Mouse (Mus musculus): ENCODE measurements around the gene Gnb1. TPM values are rescaled to one million over a fixed set of nuclear protein-coding genes. Genes with fewer than 3 reads are reported as not detected.

Gene Gnb1
- total and polyA plus RNA-seq, 3 experiments: 78.1 to 489 TPM; not detected in 1

DNA sequence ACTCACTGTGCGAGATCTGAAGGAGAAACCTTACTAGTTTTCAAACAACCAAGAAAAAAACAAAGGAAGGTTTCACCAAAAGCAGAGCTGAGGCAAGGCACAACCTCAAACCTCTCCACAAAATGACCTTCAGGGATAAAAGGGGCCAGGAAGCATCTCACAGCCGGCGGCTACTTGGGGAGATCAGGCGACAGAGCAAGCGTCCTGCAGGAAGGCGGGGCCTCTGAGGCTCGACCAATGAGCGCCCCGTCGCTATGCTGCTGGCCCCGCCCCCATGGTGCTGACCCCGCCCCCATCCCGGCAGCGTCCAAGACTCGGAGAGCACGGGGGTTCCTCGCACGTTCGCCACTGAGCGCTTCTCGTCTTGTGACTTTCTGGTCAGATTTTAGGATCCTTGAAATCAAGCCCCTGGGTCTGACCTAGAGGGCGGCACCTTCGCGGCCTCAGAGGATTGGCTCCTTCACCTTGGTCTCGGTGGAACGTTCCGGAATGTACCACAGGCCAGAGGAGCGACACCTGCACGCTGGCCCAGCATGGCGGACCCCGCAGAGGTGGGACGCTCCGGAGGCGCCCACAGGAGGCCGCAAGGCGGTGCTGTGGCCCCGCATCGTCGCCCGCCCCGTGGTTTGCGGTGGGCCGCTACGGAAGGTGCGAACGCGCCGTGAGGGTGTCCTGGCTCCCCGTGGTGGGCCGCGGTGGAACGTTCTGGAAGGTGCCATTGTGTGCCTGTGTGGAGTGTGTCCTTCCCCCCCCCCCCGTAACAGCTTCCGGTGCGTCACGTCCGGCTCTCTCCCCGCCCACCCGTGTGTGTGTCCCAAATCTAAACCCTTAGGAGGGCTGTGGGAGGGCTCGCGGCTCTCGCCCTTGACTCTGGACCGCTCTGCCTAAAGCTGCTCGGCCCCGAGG, 110.2 kb downstream of the Gnb1 start, which contains the start of gene Slc35e2:
Slc35e2 (plus strand) TSS at position 326 of the 906 bp plus-strand sequence.
- H3K79me2 ChIP-seq (ENCODE audit: control insufficient read depth, insufficient read depth, low read length, poor library complexity): peaks cover 9% of the 10 kb centered on the region
- H3K9me3 ChIP-seq (replicated peaks; ENCODE audit: insufficient read depth, low read length): no peaks in the 10 kb centered on the region
- peaks cover 0 to 32% of the 10 kb centered on the region in 2 experiments; a peak in 2 of 4 replicates for H3K36me3 ChIP-seq (ENCODE audit: control insufficient read depth in 1 of 2, insufficient read depth in 2 of 2, low read length in 2 of 2)
- DNase-seq (ENCODE audit: low read depth, low spot score): peak; percentile 97
- TF ChIP-seq EP300 (IDR thresholded peaks at IDR 0.05; ENCODE audit: low read depth in 1 of 2, low read length in 2 of 2): peak in 1 of 2 experiments; percentile 6; a peak in 1 of 4 replicates
- no peak for TF ChIP-seq SMC3 (IDR thresholded peaks at IDR 0.05; ENCODE audit: low read depth, low read length)
- no peak for TF ChIP-seq UBTF (IDR thresholded peaks at IDR 0.05; ENCODE audit: borderline replicate concordance, insufficient read depth, low read depth, low read length)
- no peak for TF ChIP-seq ZKSCAN1 (IDR thresholded peaks at IDR 0.05; ENCODE audit: low read depth, low read length)
- TF ChIP-seq RAD21 (IDR thresholded peaks at IDR 0.05; ENCODE audit: low read depth, low read length): no peak
- no peak for TF ChIP-seq ZNF384 (IDR thresholded peaks at IDR 0.05; ENCODE audit: low read depth, low read length)
- no peak for TF ChIP-seq POLR2AphosphoS5 (IDR thresholded peaks at IDR 0.05; ENCODE audit: borderline replicate concordance, low read depth, low read length)
- TF ChIP-seq CTCF (IDR thresholded peaks at IDR 0.05 in 2 of 3, conservative IDR thresholded peaks at IDR 0.05 in 1 of 3; ENCODE audit: control insufficient read depth in 1 of 3, insufficient read depth in 1 of 3, low read depth in 2 of 3, low read length in 3 of 3, poor library complexity in 1 of 3, severe bottlenecking in 1 of 3): peak in 1 of 3 experiments; percentile 6; a peak in 2 of 6 replicates
- 0 out of 2 replicates have a peak, but pooled peaks have one; percentile 29 for TF ChIP-seq NRF1 (IDR thresholded peaks at IDR 0.05; ENCODE audit: insufficient read depth, low read depth, low read length, poor library complexity, severe bottlenecking)
- TF ChIP-seq MAX (IDR thresholded peaks at IDR 0.05; ENCODE audit: low read length): peak; percentile 64; the same call in 1 of the 2 replicates
- TF ChIP-seq NELFE (IDR thresholded peaks at IDR 0.05; ENCODE audit: low read depth, low read length): peak; percentile 59
- TF ChIP-seq MAZ (IDR thresholded peaks at IDR 0.05; ENCODE audit: low read depth, low read length): peak; percentile 87
- TF ChIP-seq POLR2A (IDR thresholded peaks at IDR 0.05; ENCODE audit: control insufficient read depth in 1 of 2, insufficient read depth in 1 of 2, low read depth in 1 of 2, low read length in 2 of 2, poor library complexity in 1 of 2): peak; percentile 97 to 99
- TF ChIP-seq USF2 (IDR thresholded peaks at IDR 0.05; ENCODE audit: borderline replicate concordance in 1 of 2, insufficient read depth in 1 of 2, low read depth in 1 of 2, low read length in 2 of 2): no peak
- TF ChIP-seq CHD1 (IDR thresholded peaks at IDR 0.05; ENCODE audit: low read depth, low read length): peak; percentile 99
- no peak for TF ChIP-seq ZC3H11A (IDR thresholded peaks at IDR 0.05; ENCODE audit: low read depth, low read length)
- TF ChIP-seq E2F4 (IDR thresholded peaks at IDR 0.05; ENCODE audit: borderline replicate concordance, low read depth, low read length): no peak
- TF ChIP-seq TBP (IDR thresholded peaks at IDR 0.05; ENCODE audit: low read depth, low read length): peak; percentile 98
- TF ChIP-seq ZMIZ1 (IDR thresholded peaks at IDR 0.05; ENCODE audit: low read depth, low read length): peak; percentile 100
- peak; percentile 65 for TF ChIP-seq MXI1 (IDR thresholded peaks at IDR 0.05; ENCODE audit: low read depth, low read length)
- peak; percentile 52 for TF ChIP-seq ETS1 (IDR thresholded peaks at IDR 0.05; ENCODE audit: low read depth, low read length)
- TF ChIP-seq TAL1 (IDR thresholded peaks at IDR 0.05; ENCODE audit: low read length): no peak
- TF ChIP-seq ELF1 (IDR thresholded peaks at IDR 0.05; ENCODE audit: low read depth, low read length): peak; percentile 30; the same call in 1 of the 2 replicates
- TF ChIP-seq GATA1 (IDR thresholded peaks at IDR 0.05; ENCODE audit: low read depth, low read length): no peak
- TF ChIP-seq CHD2 (IDR thresholded peaks at IDR 0.05; ENCODE audit: low read length): no peak
- no peak; the same call in 1 of the 2 replicates for TF ChIP-seq USF1 (IDR thresholded peaks at IDR 0.05; ENCODE audit: low read depth, low read length)
- peak; percentile 83 for TF ChIP-seq HCFC1 (IDR thresholded peaks at IDR 0.05; ENCODE audit: low read depth, low read length)
- no peak for TF ChIP-seq GABPA (IDR thresholded peaks at IDR 0.05; ENCODE audit: low read depth, low read length)
- peak; percentile 24 for TF ChIP-seq RCOR1 (IDR thresholded peaks at IDR 0.05; ENCODE audit: low read depth, low read length)
- no peak for TF ChIP-seq MAFK (IDR thresholded peaks at IDR 0.05; ENCODE audit: borderline replicate concordance, low read depth, low read length)
- no peak for TF ChIP-seq MEF2A (IDR thresholded peaks at IDR 0.05; ENCODE audit: extremely low read depth, insufficient replicate concordance, low read depth, low read length, poor library complexity, severe bottlenecking)
- TF ChIP-seq TCF12 (IDR thresholded peaks at IDR 0.05; ENCODE audit: low read depth, low read length): peak; percentile 50; the same call in 1 of the 2 replicates
- peak; percentile 99 for TF ChIP-seq POLR2AphosphoS2 (IDR thresholded peaks at IDR 0.05; ENCODE audit: low read length)
- no peak; the same call in 1 of the 2 replicates for TF ChIP-seq KAT2A (conservative IDR thresholded peaks at IDR 0.05; ENCODE audit: low read depth, low read length)
- H3K4me1 ChIP-seq (ENCODE audit: control insufficient read depth in 1 of 2, insufficient read depth in 2 of 2, low read length in 2 of 2): peaks cover 21 to 22% of the 10 kb centered on the region in 2 experiments
- H3K27ac ChIP-seq (ENCODE audit: control insufficient read depth, low read depth, low read length): peak within 1 kb of the TSS; percentile 97
- no peaks in the 10 kb centered on the region for H3K27me3 ChIP-seq (ENCODE audit: control insufficient read depth in 1 of 2, insufficient read depth in 2 of 2, low read length in 2 of 2)
- peak within 1 kb of the TSS; percentile 81 to 92 for H3K4me3 ChIP-seq (ENCODE audit: control insufficient read depth in 1 of 2, insufficient read depth in 1 of 2, low read depth in 2 of 2, low read length in 2 of 2)
- peak within 1 kb of the TSS; percentile 86 for H3K9ac ChIP-seq (ENCODE audit: control insufficient read depth, low read depth, low read length, poor library complexity, severe bottlenecking)

All from MEL (cell line).